Mouse (Mus musculus) neural tube, embryonic 15.5 days (tissue): ENCODE data around the gene Plaur. TPM values are rescaled to one million over a fixed set of nuclear protein-coding genes. Genes with fewer than 3 reads are reported as not detected.

Experiments
- ATAC-seq: fragments of 200-750 bp; cut with Nextera tagmentation; 2 replicates; pipeline ENCODE4 v1.8.0; 2017; ENCODE audit warnings: mild to moderate bottlenecking, moderate TSS enrichment, moderate library complexity; ENCODE audit not compliant: low FRiP score
- H3K27ac ChIP-seq: fragments of 300-500 bp; sonication (generic); replicated peaks from 2 replicates; pipeline ENCODE4 v1.5.1; 2015; ENCODE audit warnings: mild to moderate bottlenecking, inconsistent platforms
- H3K27me3 ChIP-seq: fragments of 300-500 bp; sonication (generic); replicated peaks from 2 replicates; pipeline ENCODE4 v1.6.1; 2015; ENCODE audit warnings: inconsistent platforms
- H3K36me3 ChIP-seq: fragments of 300-500 bp; sonication (generic); 2 replicates; pipeline ENCODE4 v1.6.1; 2015; ENCODE audit warnings: inconsistent platforms
- H3K4me1 ChIP-seq: fragments of 300-500 bp; sonication (generic); 2 replicates; pipeline ENCODE4 v1.6.1; 2015; ENCODE audit warnings: inconsistent platforms
- H3K4me2 ChIP-seq: fragments of 300-500 bp; sonication (generic); 2 replicates; pipeline ENCODE4 v1.6.1; 2015; ENCODE audit warnings: inconsistent platforms, mild to moderate bottlenecking, moderate library complexity
- H3K4me3 ChIP-seq: fragments of 300-500 bp; sonication (generic); replicated peaks from 2 replicates; pipeline ENCODE4 v1.5.1; 2015; ENCODE audit warnings: mild to moderate bottlenecking, inconsistent platforms
- H3K9ac ChIP-seq: fragments of 300-500 bp; sonication (generic); replicated peaks from 2 replicates; pipeline ENCODE4 v1.6.1; 2015; ENCODE audit warnings: mild to moderate bottlenecking, inconsistent platforms
- H3K9me3 ChIP-seq: fragments of 300-500 bp; sonication (generic); replicated peaks from 2 replicates; pipeline ENCODE4 v1.6.1; 2016; ENCODE audit warnings: inconsistent platforms
- WGBS: fragments of 180-500 bp; shearing (Covaris S2); methylation state at CpG from one replicate; pipeline ENCODE4 v1.1.7; 2015; ENCODE audit warnings: mixed read lengths; 5-methylcytosine and 5-hydroxymethylcytosine counted together
- polyA plus RNA-seq: library from polyadenylated mRNA; unstranded; fragments of >200 nt; fragmentation: Nextera tagmentation; extraction: Ambion mirVana; gene quantifications from 2 replicates; pipeline ENCODE4 v1.2.1, GENCODE M21; 2015

Plaur gene
- polyA plus RNA-seq, result 1.7 and 4.6 TPM in 2 replicates

GRCm38 (mm10) chr7:24462388-24463319, at the start of gene Plaur:
Gene Plaur, plus strand, starts transcription at chr7:24462484.
- no peak within 1 kb of the TSS for H3K9ac ChIP-seq

GRCm38 (mm10) chr7:24413630-24414029, 48.7 kb upstream of the Plaur start:
- peaks cover 27% of the 10 kb centered on the region for H3K36me3 ChIP-seq
- H3K9me3 ChIP-seq, result no peaks in the 10 kb centered on the region
- no peaks in the 10 kb centered on the region for H3K27me3 ChIP-seq
- H3K4me3 ChIP-seq, result no peak overlapping the region
- H3K4me2 ChIP-seq, result no peak overlapping the region
- H3K9ac ChIP-seq, result no peak overlapping the region
- no peak for ATAC-seq
- no peaks in the 10 kb centered on the region for H3K4me1 ChIP-seq
- H3K27ac ChIP-seq, result no peak overlapping the region
- 88% methylated on average over 3 of the region's 3 CpGs for whole genome bisulfite sequencing

More at GRCm38 (mm10) chr7:24462388-24463319, at the start of gene Plaur:
- ATAC-seq, result peak; percentile 38
- peaks cover 11% of the 10 kb centered on the region for H3K4me1 ChIP-seq
- no peaks in the 10 kb centered on the region for H3K27me3 ChIP-seq
- 6% methylated on average over 27 of the region's 27 CpGs for WGBS
- H3K36me3 ChIP-seq, result no peaks in the 10 kb centered on the region
- peak within 1 kb of the TSS; percentile 14 for H3K4me3 ChIP-seq
- H3K9me3 ChIP-seq, result no peaks in the 10 kb centered on the region
- no peak within 1 kb of the TSS for H3K27ac ChIP-seq
- peak within 1 kb of the TSS; percentile 45 for H3K4me2 ChIP-seq

DNA sequence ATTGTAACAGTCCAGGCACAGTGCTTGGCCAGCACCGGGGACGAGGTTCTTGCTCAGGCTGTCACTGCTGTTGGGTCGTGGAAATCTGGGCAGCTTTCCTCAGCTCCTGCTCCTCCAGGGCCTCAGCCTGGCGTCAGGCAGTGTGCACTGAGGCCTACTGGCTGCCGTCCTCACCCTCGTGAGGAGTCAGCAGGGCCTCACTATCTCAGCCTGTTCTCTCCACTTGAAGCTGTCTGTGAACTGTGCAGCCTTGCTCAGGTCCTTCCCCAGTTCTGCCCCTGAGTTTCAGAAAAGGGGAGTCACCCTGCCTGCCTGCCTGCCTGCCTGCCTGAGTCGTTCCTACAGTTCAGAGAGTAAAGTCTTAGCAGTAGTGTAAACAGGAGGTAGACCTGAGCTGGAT, 47.0 kb upstream of the Plaur start:
- peaks cover 18% of the 10 kb centered on the region for H3K36me3 ChIP-seq
- WGBS, result 83% methylated on average over 7 of the region's 7 CpGs

DNA sequence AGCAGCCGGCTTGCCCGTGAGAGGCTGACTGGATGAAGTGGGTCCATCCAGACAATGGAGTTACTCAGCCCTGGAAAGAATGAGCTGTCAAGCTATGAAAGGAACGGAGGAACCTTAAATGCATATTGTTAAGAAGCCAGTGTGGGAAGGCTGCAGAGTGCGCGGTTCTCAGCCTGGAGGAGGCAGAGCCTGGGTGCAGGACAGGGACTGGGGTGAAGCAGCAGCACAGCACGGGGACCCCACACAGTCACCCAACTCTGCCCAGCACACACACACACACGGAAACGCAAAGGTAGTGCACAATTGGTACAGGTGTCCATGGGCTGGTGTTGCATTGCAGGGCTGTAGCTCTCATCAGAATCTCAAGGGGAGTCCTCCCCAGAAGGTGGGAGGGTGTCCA, 42.7 kb upstream of the Plaur start:
- Histone ChIP-seq H3K9ac (no peak overlapping the region), H3K36me3 (peaks cover 29% of the 10 kb centered on the region), H3K27ac (no peak overlapping the region), H3K4me2 (no peak overlapping the region), H3K27me3 (no peaks in the 10 kb centered on the region), H3K9me3 (no peaks in the 10 kb centered on the region), H3K4me1 (0 out of 2 replicates have a peak, but pooled peaks cover 4% of the 10 kb centered on the region), H3K4me3 (no peak overlapping the region)
- WGBS, result 29% methylated on average over 8 of the region's 8 CpGs
- ATAC-seq, result no peak

More for the DNA sequence above, 47.0 kb upstream of the Plaur start:
- Histone ChIP-seq H3K9me3 (no peaks in the 10 kb centered on the region), H3K27ac (no peak overlapping the region), H3K4me3 (no peak overlapping the region), H3K9ac (no peak overlapping the region), H3K4me1 (no peaks in the 10 kb centered on the region), H3K27me3 (no peaks in the 10 kb centered on the region), H3K4me2 (no peak overlapping the region)
- no peak for ATAC-seq

DNA sequence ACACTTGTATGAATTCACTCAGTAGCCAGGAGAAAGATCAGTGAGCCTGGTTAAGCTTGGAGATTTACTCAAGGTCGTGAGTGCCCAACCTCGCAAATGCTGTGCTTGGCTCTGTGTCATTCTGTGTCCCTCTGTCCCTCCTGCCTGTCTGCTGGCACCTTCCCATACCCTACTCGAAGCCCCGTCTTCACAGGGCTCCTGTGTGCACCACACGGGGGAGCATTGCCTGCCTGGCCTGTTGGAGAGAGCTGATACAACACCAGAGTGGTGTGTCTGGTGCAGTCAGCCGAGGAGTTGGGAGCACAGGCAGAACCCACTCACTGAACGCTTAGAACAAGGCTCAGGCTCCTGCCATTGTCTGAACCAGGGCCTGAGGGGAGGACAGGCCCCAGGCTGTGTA, 40.6 kb upstream of the Plaur start:
- H3K27ac ChIP-seq, result no peak overlapping the region

DNA sequence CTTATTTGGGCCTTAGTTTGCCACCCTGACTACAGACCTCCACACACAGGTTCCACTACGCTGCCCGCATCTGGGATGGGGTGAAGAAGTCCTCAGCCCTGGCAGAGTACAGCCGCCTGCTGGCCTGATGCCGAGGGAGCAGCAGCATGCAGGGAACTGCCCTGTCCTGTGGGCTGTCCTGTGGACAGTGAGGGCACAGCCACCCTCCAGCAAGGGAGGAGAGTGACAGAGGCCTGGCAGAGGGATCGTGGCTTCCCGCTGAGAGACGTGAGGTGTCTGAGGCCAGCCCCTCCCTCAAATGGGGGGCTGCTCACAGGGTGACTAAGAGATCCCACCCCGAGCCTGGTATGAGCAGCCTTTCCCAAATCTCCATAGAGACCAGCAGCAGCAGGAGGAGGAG, 40.0 kb upstream of the Plaur start:
- Histone ChIP-seq H3K9me3 (no peaks in the 10 kb centered on the region), H3K27ac (0 out of 2 replicates have a peak overlapping the region, but pooled peaks have one; percentile 13), H3K36me3 (peaks cover 20% of the 10 kb centered on the region), H3K9ac (no peak overlapping the region), H3K27me3 (no peaks in the 10 kb centered on the region), H3K4me2 (no peak overlapping the region), H3K4me1 (0 out of 2 replicates have a peak, but pooled peaks cover 4% of the 10 kb centered on the region), H3K4me3 (no peak overlapping the region)
- ATAC-seq, result peak; percentile 36; the same call in 1 of the 2 replicates
- WGBS, result 76% methylated on average over 8 of the region's 8 CpGs

More for the DNA sequence above, 40.6 kb upstream of the Plaur start:
- ATAC-seq, result no peak
- no peaks in the 10 kb centered on the region for H3K9me3 ChIP-seq
- H3K4me1 ChIP-seq, result 0 out of 2 replicates have a peak, but pooled peaks cover 4% of the 10 kb centered on the region
- no peaks in the 10 kb centered on the region for H3K27me3 ChIP-seq
- H3K9ac ChIP-seq, result no peak overlapping the region
- no peak overlapping the region for H3K4me2 ChIP-seq
- peaks cover 24% of the 10 kb centered on the region for H3K36me3 ChIP-seq
- WGBS, result 72% methylated on average over 7 of the region's 7 CpGs
- H3K4me3 ChIP-seq, result no peak overlapping the region

- WGBS, result 93% methylated on average over 15 of the region's 15 CpGs
- peaks cover 20% of the 10 kb centered on the region for H3K36me3 ChIP-seq
- H3K27me3 ChIP-seq, result no peaks in the 10 kb centered on the region
- no peak overlapping the region for H3K9ac ChIP-seq
- H3K4me2 ChIP-seq, result no peak overlapping the region
- ATAC-seq, result no peak
- H3K9me3 ChIP-seq, result no peaks in the 10 kb centered on the region
- H3K4me1 ChIP-seq, result 0 out of 2 replicates have a peak, but pooled peaks cover 4% of the 10 kb centered on the region
- no peak overlapping the region for H3K27ac ChIP-seq
- no peak overlapping the region for H3K4me3 ChIP-seq
These were observed 39.0 kb upstream of the Plaur start for GRCm38 (mm10) chr7:24423107-24423763.

- H3K4me3 ChIP-seq, result no peak overlapping the region
- H3K36me3 ChIP-seq, result peaks cover 20% of the 10 kb centered on the region
- H3K27me3 ChIP-seq, result no peaks in the 10 kb centered on the region
- H3K9me3 ChIP-seq, result no peaks in the 10 kb centered on the region
- no peak overlapping the region for H3K9ac ChIP-seq
- H3K4me1 ChIP-seq, result 0 out of 2 replicates have a peak, but pooled peaks cover 4% of the 10 kb centered on the region
- no peak overlapping the region for H3K27ac ChIP-seq
- 78% methylated on average over 12 of the region's 12 CpGs for WGBS
- no peak for ATAC-seq
- H3K4me2 ChIP-seq, result no peak overlapping the region
These were observed 38.1 kb upstream of the Plaur start for GRCm38 (mm10) chr7:24423956-24424732.

DNA sequence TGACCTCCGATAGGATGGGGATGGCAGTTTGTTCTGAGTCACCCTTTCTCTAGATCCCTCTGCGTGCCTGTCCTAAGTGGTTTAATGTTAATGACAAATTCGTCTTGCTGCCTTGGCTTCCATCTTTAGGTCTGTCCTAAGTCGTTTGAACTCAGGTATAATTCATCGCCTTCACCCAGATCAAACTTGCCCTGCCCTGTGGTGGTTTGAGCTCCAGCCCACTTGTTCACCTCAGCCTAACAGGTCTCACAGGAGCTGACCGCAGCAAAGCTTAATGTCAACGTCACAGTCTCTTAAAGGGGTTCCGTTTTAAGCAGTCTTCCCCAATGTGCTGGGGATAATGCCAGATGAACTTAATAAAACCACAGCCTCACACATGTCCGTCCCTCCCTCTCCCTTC, 36.4 kb upstream of the Plaur start:
- no peaks in the 10 kb centered on the region for H3K9me3 ChIP-seq
- no peaks in the 10 kb centered on the region for H3K27me3 ChIP-seq
- ATAC-seq, result no peak
- H3K4me2 ChIP-seq, result no peak overlapping the region
- peaks cover 9% of the 10 kb centered on the region; the same call in 1 of the 2 replicates for H3K4me1 ChIP-seq
- 89% methylated on average over 9 of the region's 9 CpGs for WGBS
- H3K36me3 ChIP-seq, result peaks cover 16% of the 10 kb centered on the region
- H3K9ac ChIP-seq, result no peak overlapping the region
- no peak overlapping the region for H3K4me3 ChIP-seq
- no peak overlapping the region for H3K27ac ChIP-seq

DNA sequence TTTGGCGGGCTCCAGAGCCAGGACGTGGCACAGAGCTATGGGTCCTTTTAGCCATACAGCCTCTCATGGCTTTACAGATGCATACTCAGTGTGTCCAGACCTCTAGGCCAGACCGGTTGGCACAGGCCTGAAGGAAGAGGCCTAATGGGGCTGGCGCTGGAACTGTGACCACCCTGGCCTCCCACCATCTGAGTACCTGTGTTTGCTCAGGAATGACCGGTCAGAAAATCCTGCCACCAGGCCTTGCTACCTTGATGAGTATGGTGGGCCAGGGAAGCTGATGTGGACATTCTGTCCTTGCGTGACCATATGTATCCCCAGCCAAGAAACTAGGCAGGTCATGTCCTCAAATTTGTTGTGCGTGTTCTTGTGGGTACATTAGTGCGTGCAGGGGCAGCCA, 35.1 kb upstream of the Plaur start:
- 97% methylated on average over 8 of the region's 8 CpGs for WGBS
- peaks cover 8% of the 10 kb centered on the region; the same call in 1 of the 2 replicates for H3K4me1 ChIP-seq
- ATAC-seq, result no peak

GRCm38 (mm10) chr7:24428725-24429124, 33.6 kb upstream of the Plaur start:
- Histone ChIP-seq H3K4me2 (no peak overlapping the region), H3K4me3 (no peak overlapping the region), H3K9me3 (no peaks in the 10 kb centered on the region; the same call in 1 of the 2 replicates), H3K4me1 (peaks cover 5% of the 10 kb centered on the region; the same call in 1 of the 2 replicates), H3K36me3 (no peaks in the 10 kb centered on the region), H3K27ac (no peak overlapping the region), H3K27me3 (no peaks in the 10 kb centered on the region), H3K9ac (no peak overlapping the region)
- WGBS, result 93% methylated on average over 5 of the region's 5 CpGs
- no peak for ATAC-seq

More for the DNA sequence above, 35.1 kb upstream of the Plaur start:
- Histone ChIP-seq H3K36me3 (peaks cover 9% of the 10 kb centered on the region), H3K9ac (no peak overlapping the region), H3K4me2 (no peak overlapping the region), H3K4me3 (no peak overlapping the region), H3K27me3 (no peaks in the 10 kb centered on the region), H3K27ac (no peak overlapping the region), H3K9me3 (no peaks in the 10 kb centered on the region; the same call in 1 of the 2 replicates)
